Mouse (Mus musculus) lung, adult 18-20 months (tissue): ENCODE measurements around the gene 3110009E18Rik.

ENCODE experiments used
- DNase-seq, 2 experiments: peaks; one replicate each; pipeline ENCODE4 v3.0.0; 2022; ENCODE audit warnings: mixed read lengths in 2 of 2

The 3110009E18Rik gene

DNA sequence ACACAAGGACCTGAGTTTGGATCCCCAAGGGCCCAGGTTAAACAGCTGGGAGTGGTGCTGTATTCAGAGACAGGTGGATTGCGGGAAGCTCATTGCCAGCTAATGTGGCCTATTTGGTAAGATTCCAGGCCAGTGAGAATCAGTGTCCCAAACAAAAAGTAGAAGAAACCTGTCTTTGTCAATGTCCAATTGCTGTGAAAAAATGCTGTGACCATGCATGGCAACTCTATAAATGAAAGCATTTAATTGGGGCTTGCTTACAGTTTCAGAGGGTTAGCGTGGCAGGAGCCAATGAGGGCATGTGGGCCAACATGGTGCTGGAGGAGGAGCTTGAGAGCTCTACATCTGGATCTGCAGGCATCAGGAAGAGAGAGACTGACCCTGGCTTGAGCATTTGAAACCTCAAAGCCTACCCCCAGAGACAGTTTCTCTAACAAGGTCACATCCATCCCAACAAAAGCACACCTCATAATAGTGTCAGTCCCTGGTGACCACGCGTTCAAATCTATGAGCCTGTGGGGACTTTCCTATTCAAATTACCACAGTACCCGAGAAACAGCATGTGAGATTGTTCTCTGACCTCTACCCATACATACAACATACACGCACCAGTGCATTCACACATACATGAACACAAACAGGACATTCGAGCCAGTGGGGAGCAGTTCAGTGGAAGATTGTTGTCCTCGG, 24.7 kb downstream of the 3110009E18Rik start:
- DNase-seq, result no peak

DNA sequence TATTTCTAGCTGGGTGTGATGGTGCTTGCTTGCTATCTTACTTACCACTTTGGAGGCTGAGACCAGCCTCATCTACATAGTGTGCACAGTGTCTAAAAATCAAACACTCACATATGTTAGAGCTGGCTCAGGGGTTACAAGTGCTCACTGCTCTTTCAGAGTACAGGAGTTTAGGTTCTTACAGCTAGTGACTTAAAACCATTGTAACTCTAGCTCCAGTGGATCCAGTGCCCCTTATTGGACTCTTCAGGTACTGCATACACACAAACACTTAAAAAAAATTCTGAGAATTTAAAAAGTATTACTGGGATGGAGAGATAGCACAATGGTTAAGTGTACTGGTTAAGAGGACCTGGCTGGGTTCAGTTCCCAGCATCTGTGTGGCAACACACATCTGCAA, 26.0 kb downstream of the 3110009E18Rik start:
- DNase-seq, result no peak

DNA sequence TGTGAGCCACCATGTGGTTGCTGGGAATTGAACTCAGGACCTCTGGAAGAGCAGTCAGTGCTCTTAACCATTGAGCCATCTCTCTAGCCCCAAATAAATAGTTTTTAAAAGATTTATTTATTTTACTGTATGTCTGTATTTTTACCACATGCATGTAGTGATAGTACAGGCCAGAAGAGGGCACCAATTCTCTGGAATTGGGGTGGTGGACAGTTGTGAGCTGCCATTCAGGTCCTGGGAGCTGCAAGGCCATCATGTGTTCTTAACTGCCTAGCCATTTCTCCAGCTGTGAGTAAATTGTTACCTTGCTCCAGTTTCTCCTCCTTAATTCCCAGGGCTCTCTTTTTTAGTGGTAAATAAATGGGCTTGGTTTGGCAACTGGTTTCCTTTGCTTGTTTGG, 33.2 kb downstream of the 3110009E18Rik start:
- no peak for DNase-seq

DNA sequence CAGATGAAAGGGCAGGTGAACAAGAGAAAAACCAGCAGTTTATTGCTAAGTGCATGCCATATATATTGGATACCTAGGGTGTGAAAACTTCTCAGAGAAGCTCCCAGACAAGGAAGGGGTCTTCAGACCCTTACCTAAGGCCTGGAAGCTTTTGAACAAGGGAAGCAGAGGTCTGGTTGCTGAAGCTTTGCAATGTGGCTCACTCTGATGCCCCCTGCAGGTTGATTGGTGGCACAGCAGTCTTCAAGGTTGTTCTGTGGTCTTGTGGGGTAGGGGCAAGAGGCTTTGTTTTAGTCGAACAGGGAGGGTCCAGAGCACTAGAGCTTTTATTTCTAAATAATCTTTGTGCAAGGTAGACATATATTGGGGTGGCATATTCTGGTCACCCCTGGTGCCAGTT, 34.3 kb downstream of the 3110009E18Rik start:
- DNase-seq, result peak; percentile 9 to 32

DNA sequence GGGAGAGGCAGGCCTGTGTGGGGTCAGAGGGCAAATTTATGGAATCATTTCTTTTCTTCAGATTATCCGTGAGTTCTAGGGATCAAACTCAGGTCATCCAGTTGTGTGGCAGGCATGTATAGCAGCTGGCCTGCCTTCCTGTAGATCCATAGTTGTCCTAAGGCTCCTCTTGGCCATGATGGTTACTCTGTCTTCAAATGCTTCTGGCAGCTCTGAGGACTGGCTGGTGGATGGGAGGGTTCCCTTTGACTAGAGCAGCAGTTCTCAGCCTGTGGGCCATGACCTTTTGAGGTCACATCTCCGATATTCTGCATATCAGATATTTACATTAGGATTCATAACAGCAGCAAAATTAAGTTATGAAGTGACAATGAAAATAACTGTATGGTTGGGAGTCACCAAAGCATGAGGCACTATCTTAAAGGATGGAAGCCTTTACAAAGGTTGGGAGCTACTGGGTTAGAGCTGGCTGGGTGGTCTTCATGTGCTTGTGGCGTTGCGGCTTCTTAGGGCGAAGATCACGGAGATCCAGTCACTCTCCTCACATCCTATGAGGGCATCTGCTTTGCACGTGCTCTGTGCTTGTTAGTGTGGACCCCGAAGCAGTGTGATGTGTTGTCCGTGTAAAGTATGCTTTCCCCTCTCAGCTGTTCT, 37.6 kb downstream of the 3110009E18Rik start:
- DNase-seq, result no peak

- no peak for DNase-seq
Measured at GRCm38 (mm10) chr1:120161502-120161901, 40.5 kb downstream of the 3110009E18Rik start.

GRCm38 (mm10) chr1:120162616-120163015, 41.6 kb downstream of the 3110009E18Rik start:
- DNase-seq, result no peak

GRCm38 (mm10) chr1:120168016-120168415, 47.0 kb downstream of the 3110009E18Rik start:
- DNase-seq, result no peak

DNA sequence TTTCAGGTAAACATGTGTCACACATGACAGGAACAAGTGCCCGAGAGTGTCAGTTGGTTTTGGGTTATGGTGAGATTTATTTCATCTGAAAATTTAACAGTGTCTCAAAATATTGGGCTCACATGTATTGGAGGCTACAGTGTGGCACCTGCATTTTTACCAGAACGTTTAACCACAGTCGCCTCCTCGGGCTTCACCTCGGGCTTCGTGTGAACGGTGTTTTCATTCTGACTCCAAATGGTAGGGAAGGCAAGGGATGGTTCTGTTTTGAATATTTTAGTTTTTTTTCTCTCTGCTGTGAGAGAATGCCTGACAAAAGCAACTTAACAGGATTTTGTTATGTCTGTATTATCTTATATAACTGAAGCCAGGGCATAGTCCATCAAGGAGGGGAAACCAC, 47.7 kb downstream of the 3110009E18Rik start:
- no peak for DNase-seq

DNA sequence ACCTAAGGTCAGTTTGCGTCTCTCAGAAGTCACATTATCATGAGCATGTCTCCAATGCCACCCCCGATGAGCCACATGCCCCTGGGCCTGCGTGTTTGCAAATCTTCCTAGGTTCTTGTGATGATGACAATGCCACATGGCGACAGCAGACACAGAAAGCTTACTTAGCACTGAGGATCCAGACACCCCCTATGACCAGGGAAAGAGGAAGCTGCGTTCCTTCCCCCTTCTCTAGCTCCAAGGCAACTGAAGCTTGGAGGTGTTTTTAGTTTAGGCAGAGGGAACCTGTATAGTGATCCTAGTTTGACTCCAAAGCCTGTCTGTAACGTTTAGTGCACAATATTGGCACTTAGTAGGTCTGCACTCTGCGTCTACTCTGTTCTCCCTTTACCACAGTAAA, 49.3 kb downstream of the 3110009E18Rik start:
- no peak for DNase-seq

DNA sequence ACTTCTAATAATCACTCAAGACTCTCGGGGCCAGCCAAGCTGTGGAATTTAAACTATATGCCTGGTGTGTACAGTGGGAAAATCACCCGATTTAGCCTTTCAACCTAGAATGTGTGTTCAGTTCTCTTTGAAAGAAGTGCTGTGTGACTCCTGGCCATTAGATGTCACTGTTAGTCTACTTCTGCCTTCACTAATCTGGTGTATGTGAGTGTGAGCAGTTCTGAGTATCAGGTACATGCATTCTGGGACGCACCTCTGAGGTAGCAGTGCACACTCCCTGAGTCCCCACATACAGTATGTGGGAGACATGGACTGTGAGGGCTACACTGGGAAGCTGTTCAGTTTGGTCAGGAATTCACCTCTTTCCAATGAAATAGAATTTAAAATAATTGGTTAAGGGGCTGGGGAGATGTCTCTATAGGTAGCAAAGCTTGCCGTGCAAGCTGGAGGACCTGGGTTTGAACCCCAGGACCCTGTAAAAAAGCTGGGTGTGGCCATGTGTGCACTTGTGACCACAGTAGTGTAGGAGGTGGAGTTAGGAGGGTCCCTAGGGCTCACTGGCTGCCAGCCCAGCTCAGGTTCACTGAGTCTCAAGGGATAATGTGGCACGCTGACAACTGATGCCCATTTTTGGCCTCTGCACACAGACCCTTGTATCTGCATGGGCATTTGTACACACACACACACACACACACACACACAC, 51.0 kb downstream of the 3110009E18Rik start:
- DNase-seq, result no peak

DNA sequence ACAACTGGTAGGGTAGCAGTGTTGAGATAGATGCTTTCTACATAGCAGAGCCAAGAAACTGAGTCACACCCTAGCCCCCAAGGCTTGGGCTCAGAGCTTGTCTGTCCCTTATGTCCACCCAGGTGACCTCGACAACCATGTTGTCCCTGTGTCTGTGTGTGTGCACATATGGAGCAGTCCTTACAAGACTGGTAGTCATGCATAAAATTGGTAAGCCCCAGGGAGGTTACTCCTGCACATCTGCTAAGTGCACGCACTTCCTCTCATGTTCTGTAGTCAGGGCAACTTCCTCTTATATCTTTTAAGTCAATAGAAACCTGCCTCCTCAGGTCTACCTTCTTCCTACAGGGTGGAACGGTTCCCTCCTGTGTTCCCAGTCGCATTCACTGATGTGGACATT, 54.0 kb downstream of the 3110009E18Rik start:
- DNase-seq, result no peak

GRCm38 (mm10) chr1:120176313-120176712, 55.3 kb downstream of the 3110009E18Rik start:
- DNase-seq, result peak; percentile 10 to 44

GRCm38 (mm10) chr1:120177141-120177540, 56.2 kb downstream of the 3110009E18Rik start:
- no peak for DNase-seq

DNA sequence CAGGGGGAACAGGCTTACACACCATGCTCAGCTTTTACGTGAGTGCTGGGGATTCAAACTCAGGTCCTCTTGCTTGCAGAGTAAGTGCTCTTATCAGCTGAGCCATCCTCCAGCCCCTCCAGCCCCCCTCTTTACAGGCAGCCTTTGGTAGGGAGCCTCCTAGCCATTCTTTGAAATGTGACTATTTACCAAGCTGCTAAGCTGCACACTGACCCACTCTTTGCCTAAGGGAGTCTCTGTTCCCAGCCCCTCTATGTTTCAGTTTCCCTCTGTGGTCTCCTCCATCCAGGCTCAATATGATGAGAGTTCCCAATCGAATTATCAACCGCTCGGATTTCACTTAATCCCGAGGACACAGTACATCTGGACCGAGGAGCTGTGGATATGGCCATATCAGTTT, 65.2 kb downstream of the 3110009E18Rik start:
- DNase-seq, result no peak

DNA sequence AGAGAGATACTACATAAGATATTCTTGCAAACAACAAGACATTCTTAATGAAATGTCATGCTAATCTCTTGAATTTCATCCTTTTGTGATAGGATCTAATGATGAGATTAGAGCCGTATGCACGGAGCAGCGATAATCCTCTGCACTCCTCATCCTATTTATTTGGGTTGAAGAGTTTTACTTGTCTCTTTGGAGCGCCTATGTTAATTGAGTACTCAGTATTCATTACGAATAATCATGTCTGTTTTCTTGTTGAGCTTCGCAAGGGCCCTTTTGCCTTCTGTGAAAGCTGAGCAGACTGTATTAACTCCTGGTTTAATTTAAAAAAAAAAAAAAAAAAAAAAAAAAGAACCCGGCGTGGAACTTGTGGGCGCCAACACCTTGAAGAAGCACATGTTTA, 65.7 kb downstream of the 3110009E18Rik start:
- DNase-seq, result no peak

DNA sequence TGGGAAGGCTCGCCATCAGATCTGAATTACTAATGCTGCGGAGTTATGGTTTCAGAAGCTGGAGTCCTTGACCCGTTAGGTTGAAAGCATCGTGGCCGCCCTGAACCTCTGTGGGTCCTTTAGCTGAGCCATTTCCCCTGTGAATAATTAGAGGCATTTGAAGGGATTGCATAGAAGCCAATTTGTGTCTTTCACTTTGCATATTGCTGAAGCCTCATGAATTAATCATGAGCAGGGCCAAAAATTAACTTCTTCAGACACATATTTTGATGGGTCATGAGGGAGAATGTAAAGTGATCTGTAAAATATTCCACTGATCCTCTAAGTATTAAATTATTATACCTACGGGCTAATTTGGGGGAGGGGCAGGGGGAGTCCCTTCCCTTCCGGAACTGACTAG, 66.1 kb downstream of the 3110009E18Rik start:
- DNase-seq, result no peak

- DNase-seq, result no peak
Measured at GRCm38 (mm10) chr1:120189206-120189605, 68.2 kb downstream of the 3110009E18Rik start.

DNA sequence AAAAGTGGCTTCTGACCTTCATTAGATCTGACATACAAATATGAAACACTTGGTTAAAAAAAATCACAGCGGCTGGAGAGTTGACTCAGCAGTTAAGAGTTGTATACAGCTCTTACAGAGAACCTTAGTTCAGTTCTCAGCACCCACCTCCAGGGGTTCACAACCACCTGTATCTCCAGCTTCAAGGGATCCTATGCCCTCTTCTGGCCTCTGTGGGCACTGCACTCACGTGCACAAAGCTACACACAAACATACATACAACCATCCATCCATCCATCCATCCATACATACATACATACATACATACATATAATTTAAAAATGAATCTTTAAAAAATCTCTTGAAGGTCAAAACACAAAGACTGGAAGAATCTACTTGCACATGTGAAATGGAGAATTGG, 69.3 kb downstream of the 3110009E18Rik start:
- DNase-seq, result no peak

- DNase-seq, result no peak
Measured at GRCm38 (mm10) chr1:120190946-120191345, 70.0 kb downstream of the 3110009E18Rik start.

GRCm38 (mm10) chr1:120192321-120192720, 71.3 kb downstream of the 3110009E18Rik start:
- no peak for DNase-seq

DNA sequence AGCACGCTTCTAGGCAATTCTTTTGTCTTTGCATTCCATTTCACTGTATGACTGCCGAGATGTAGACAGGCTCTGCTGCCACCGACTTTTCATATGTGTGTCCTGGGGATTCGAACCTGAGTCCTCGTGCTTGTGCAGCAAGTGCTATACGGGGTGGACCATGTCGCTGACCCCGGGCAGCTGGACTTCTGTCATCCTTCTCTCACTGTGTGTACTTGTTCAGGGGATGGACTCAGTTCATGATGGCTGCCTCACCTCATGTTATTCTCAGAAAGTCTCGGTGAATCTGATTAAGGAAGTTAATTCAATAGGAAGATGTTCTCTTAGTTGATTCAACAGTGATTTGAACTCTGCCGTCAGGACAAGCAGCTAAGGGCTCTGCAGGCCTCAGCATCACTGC, 72.6 kb downstream of the 3110009E18Rik start:
- no peak for DNase-seq

DNA sequence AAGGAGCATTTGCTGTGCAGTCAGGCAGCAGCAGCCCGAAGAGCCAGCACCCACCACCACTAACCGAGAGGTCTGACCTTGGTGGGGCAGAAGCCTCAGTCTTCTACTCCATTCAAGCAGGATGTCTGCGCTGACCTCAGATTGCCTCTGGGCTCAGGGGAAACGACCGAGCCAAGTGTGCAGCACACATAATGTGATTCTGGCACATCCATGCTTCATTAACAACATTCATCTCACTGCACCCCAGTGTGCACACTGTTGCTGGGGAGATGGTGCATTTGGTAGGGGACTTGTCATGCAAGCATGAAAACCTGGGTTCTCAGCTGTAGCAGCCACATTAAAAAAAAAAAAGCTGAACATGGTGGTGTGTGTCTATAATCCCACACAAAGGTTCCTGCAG, 75.0 kb downstream of the 3110009E18Rik start:
- no peak for DNase-seq

DNA sequence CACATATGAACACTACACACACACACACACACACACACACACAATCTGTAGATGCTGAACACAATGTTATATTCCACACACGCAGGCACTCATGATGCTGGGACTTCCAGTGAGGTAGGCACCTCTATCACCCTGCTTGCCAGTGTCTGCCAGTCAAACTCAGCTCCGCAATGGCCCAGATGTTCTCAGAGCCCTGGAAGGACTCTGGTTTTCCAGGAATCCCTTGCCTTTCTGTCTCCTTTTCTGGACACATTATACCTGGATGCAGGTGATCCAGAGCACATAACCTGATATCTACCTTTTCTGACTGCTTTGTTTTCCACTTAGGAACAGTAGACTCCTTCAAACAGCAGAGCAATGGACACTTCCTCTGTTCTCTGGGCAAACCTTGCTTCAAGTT, 75.7 kb downstream of the 3110009E18Rik start:
- DNase-seq, result no peak
